Mouse (Mus musculus) MEL (cell line): ENCODE results near the gene Igfn1. TPM values are rescaled to one million over a fixed set of nuclear protein-coding genes. Genes with fewer than 3 reads are reported as not detected.

Source experiments
- DNase-seq: peaks from one replicate; pipeline ENCODE4 v3.0.0; 2011; ENCODE audit warnings: low read depth, low spot score
- H3K27ac ChIP-seq: 2 replicates; pipeline ENCODE4 v1.5.1; 2012; ENCODE audit warnings: low read depth, mild to moderate bottlenecking, control low read depth, low read length, moderate library complexity; ENCODE audit not compliant: control insufficient read depth
- H3K27me3 ChIP-seq, 2 experiments: fragments of 150-350 bp in 1 of 2; sonication (generic) in 1 of 2; 2 replicates each; pipeline ENCODE4 v1.6.1; 2012; ENCODE audit warnings: low read length in 2 of 2, mild to moderate bottlenecking in 2 of 2, improper control_type of control experiment in 1 of 2, moderate library complexity in 1 of 2; ENCODE audit not compliant: insufficient read depth in 2 of 2, control insufficient read depth in 1 of 2
- H3K36me3 ChIP-seq, 2 experiments: 2 replicates each; pipeline ENCODE4 v1.6.1; 2012 to 2014; ENCODE audit warnings: low read length in 2 of 2, improper control_type of control experiment in 1 of 2, inconsistent platforms in 1 of 2, mild to moderate bottlenecking in 1 of 2; ENCODE audit not compliant: insufficient read depth in 2 of 2, control insufficient read depth in 1 of 2
- H3K4me1 ChIP-seq, 2 experiments: fragments of 150-350 bp in 1 of 2; sonication (generic) in 1 of 2; 2 replicates each; pipeline ENCODE4 v1.6.1; 2012; ENCODE audit warnings: low read length in 2 of 2, improper control_type of control experiment in 1 of 2, mild to moderate bottlenecking in 1 of 2; ENCODE audit not compliant: insufficient read depth in 2 of 2, control insufficient read depth in 1 of 2
- H3K4me3 ChIP-seq, 2 experiments: fragments of 150-350 bp in 1 of 2; sonication (generic) in 1 of 2; 2 replicates each; pipeline ENCODE4 v1.5.1; 2012; ENCODE audit warnings: low read depth in 2 of 2, low read length in 2 of 2, mild to moderate bottlenecking in 2 of 2, moderate library complexity in 2 of 2, control low read depth in 1 of 2, improper control_type of control experiment in 1 of 2; ENCODE audit not compliant: control insufficient read depth in 1 of 2, insufficient read depth in 1 of 2
- H3K79me2 ChIP-seq: 2 replicates; pipeline ENCODE4 v1.6.1; 2012; ENCODE audit warnings: mild to moderate bottlenecking, low read length, moderate library complexity; ENCODE audit not compliant: control insufficient read depth, poor library complexity, insufficient read depth
- H3K9ac ChIP-seq: 2 replicates; pipeline ENCODE4 v1.6.1; 2012; ENCODE audit warnings: low read depth, mild to moderate bottlenecking, control low read depth, low read length, moderate library complexity; ENCODE audit not compliant: control insufficient read depth, poor library complexity, severe bottlenecking
- H3K9me3 ChIP-seq: fragments of 150-350 bp; sonication (generic); replicated peaks from 2 replicates; pipeline ENCODE4 v1.6.1; 2012; ENCODE audit warnings: mild to moderate bottlenecking, low read length, improper control_type of control experiment, moderate library complexity; ENCODE audit not compliant: insufficient read depth
- BHLHE40 ChIP-seq: IDR thresholded peaks from 2 replicates; pipeline ENCODE4 v1.6.1; 2012; ENCODE audit warnings: low read depth, mild to moderate bottlenecking, inconsistent platforms, low read length, improper control_type of control experiment, borderline replicate concordance
- CTCF ChIP-seq, 3 experiments: IDR thresholded peaks in 2 of 3; conservative IDR thresholded peaks in 1 of 3; 2 replicates each; pipeline ENCODE4 v1.5.1; 2011 to 2012; ENCODE audit warnings: low read length in 3 of 3, low read depth in 2 of 3, mild to moderate bottlenecking in 2 of 3, improper control_type of control experiment in 1 of 3, inconsistent platforms in 1 of 3, mixed read lengths in 1 of 3, moderate library complexity in 1 of 3; ENCODE audit not compliant: control insufficient read depth in 1 of 3, insufficient read depth in 1 of 3, poor library complexity in 1 of 3, severe bottlenecking in 1 of 3
- E2F4 ChIP-seq: IDR thresholded peaks from 2 replicates; pipeline ENCODE4 v1.6.1; 2011; ENCODE audit warnings: low read depth, low read length, improper control_type of control experiment, borderline replicate concordance
- ELF1 ChIP-seq: IDR thresholded peaks from 2 replicates; pipeline ENCODE4 v1.6.1; 2014; ENCODE audit warnings: low read depth, mild to moderate bottlenecking, inconsistent platforms, low read length, improper control_type of control experiment, moderate library complexity
- ETS1 ChIP-seq: IDR thresholded peaks from 2 replicates; pipeline ENCODE4 v1.6.1; 2012; ENCODE audit warnings: low read depth, mild to moderate bottlenecking, inconsistent platforms, low read length, improper control_type of control experiment, moderate library complexity
- GATA1 ChIP-seq: IDR thresholded peaks from 2 replicates; pipeline ENCODE4 v1.6.1; 2011; ENCODE audit warnings: low read depth, low read length, improper control_type of control experiment
- HCFC1 ChIP-seq: IDR thresholded peaks from 2 replicates; pipeline ENCODE4 v1.6.1; 2012; ENCODE audit warnings: low read depth, mild to moderate bottlenecking, inconsistent platforms, low read length, improper control_type of control experiment, moderate library complexity
- JUND ChIP-seq: IDR thresholded peaks from 2 replicates; pipeline ENCODE4 v1.6.1; 2011; ENCODE audit warnings: low read depth, mild to moderate bottlenecking, improper control_type of control experiment, low read length
- KAT2A ChIP-seq: conservative IDR thresholded peaks from 2 replicates; pipeline ENCODE4 v1.6.1; 2012; ENCODE audit warnings: low read depth, low read length, improper control_type of control experiment, inconsistent platforms
- MAFK ChIP-seq: IDR thresholded peaks from 2 replicates; pipeline ENCODE4 v1.6.1; 2011; ENCODE audit warnings: low read depth, mild to moderate bottlenecking, low read length, improper control_type of control experiment, borderline replicate concordance
- MAX ChIP-seq: IDR thresholded peaks from 2 replicates; pipeline ENCODE4 v1.6.1; 2011; ENCODE audit warnings: low read length, improper control_type of control experiment
- MEF2A ChIP-seq: IDR thresholded peaks from 2 replicates; pipeline ENCODE4 v1.6.1; 2014; ENCODE audit warnings: low read depth, mild to moderate bottlenecking, inconsistent platforms, low read length, improper control_type of control experiment; ENCODE audit not compliant: poor library complexity, insufficient replicate concordance, severe bottlenecking; ENCODE audit errors: extremely low read depth
- MYB ChIP-seq: IDR thresholded peaks from 2 replicates; pipeline ENCODE4 v1.6.1; 2011; ENCODE audit warnings: mild to moderate bottlenecking, low read depth, low read length, improper control_type of control experiment
- NELFE ChIP-seq: IDR thresholded peaks from 2 replicates; pipeline ENCODE4 v1.6.1; 2011; ENCODE audit warnings: low read depth, low read length, improper control_type of control experiment
- NRF1 ChIP-seq: IDR thresholded peaks from 2 replicates; pipeline ENCODE4 v1.6.1; 2014; ENCODE audit warnings: low read depth, mild to moderate bottlenecking, inconsistent platforms, low read length, improper control_type of control experiment, moderate library complexity; ENCODE audit not compliant: poor library complexity, insufficient read depth, severe bottlenecking
- POLR2A ChIP-seq, 2 experiments: IDR thresholded peaks; 2 replicates each; pipeline ENCODE4 v1.6.1; 2011 to 2012; ENCODE audit warnings: low read length in 2 of 2, mild to moderate bottlenecking in 2 of 2, control low read depth in 1 of 2, improper control_type of control experiment in 1 of 2, low read depth in 1 of 2, moderate library complexity in 1 of 2; ENCODE audit not compliant: control insufficient read depth in 1 of 2, insufficient read depth in 1 of 2, poor library complexity in 1 of 2
- POLR2AphosphoS5 ChIP-seq: IDR thresholded peaks from 2 replicates; pipeline ENCODE4 v1.6.1; 2012; ENCODE audit warnings: low read depth, borderline replicate concordance, mild to moderate bottlenecking, inconsistent platforms, low read length, moderate library complexity, mixed read lengths
- SIN3A ChIP-seq: IDR thresholded peaks from 2 replicates; pipeline ENCODE4 v1.6.1; 2012; ENCODE audit warnings: low read length, improper control_type of control experiment, inconsistent platforms
- SMC3 ChIP-seq: IDR thresholded peaks from 2 replicates; pipeline ENCODE4 v1.6.1; 2011; ENCODE audit warnings: low read depth, low read length, improper control_type of control experiment
- TBP ChIP-seq: IDR thresholded peaks from 2 replicates; pipeline ENCODE4 v1.8.0; 2011; ENCODE audit warnings: low read depth, low read length, improper control_type of control experiment
- TCF12 ChIP-seq: IDR thresholded peaks from 2 replicates; pipeline ENCODE4 v1.6.1; 2014; ENCODE audit warnings: low read depth, mild to moderate bottlenecking, inconsistent platforms, low read length, improper control_type of control experiment, moderate library complexity
- UBTF ChIP-seq: IDR thresholded peaks from 2 replicates; pipeline ENCODE4 v1.6.1; 2012; ENCODE audit warnings: low read depth, mild to moderate bottlenecking, inconsistent platforms, low read length, improper control_type of control experiment, moderate library complexity, borderline replicate concordance; ENCODE audit not compliant: insufficient read depth
- USF2 ChIP-seq, 2 experiments: IDR thresholded peaks; 2 replicates each; pipeline ENCODE4 v1.6.1; 2011 to 2012; ENCODE audit warnings: improper control_type of control experiment in 2 of 2, low read length in 2 of 2, borderline replicate concordance in 1 of 2, inconsistent platforms in 1 of 2, low read depth in 1 of 2, mild to moderate bottlenecking in 1 of 2; ENCODE audit not compliant: insufficient read depth in 1 of 2
- ZC3H11A ChIP-seq: IDR thresholded peaks from 2 replicates; pipeline ENCODE4 v1.6.1; 2012; ENCODE audit warnings: low read depth, mild to moderate bottlenecking, inconsistent platforms, low read length, improper control_type of control experiment
- ZKSCAN1 ChIP-seq: IDR thresholded peaks from 2 replicates; pipeline ENCODE4 v1.6.1; 2012; ENCODE audit warnings: low read depth, mild to moderate bottlenecking, inconsistent platforms, low read length, improper control_type of control experiment, moderate library complexity
- ZMIZ1 ChIP-seq: IDR thresholded peaks from 2 replicates; pipeline ENCODE4 v1.6.1; 2012; ENCODE audit warnings: low read depth, mild to moderate bottlenecking, inconsistent platforms, low read length, improper control_type of control experiment, moderate library complexity
- polyA plus RNA-seq, 2 experiments: library from polyadenylated mRNA; stranded (reverse) in 1 of 2; unstranded in 1 of 2; fragments of >175 nt in 1 of 2; fragments of >200 nt in 1 of 2; gene quantifications; 2 replicates each; pipeline versions ENCODE4 v1.2.1 to v1.2.4; 2012; ENCODE audit warnings: low replicate concordance in 2 of 2, low read depth in 1 of 2; ENCODE audit not compliant: insufficient read length in 2 of 2, insufficient read depth in 1 of 2, missing spikeins in 1 of 2
- total RNA-seq: library from RNA; depleted of rRNA; stranded (reverse); fragments of 300-350 nt; gene quantifications from 2 replicates; pipeline ENCODE4 v1.2.3, GENCODE M21; 2012

Gene Igfn1
- total and polyA plus RNA-seq, 3 experiments: 0.14 to 0.15 TPM; not detected in 1

DNA sequence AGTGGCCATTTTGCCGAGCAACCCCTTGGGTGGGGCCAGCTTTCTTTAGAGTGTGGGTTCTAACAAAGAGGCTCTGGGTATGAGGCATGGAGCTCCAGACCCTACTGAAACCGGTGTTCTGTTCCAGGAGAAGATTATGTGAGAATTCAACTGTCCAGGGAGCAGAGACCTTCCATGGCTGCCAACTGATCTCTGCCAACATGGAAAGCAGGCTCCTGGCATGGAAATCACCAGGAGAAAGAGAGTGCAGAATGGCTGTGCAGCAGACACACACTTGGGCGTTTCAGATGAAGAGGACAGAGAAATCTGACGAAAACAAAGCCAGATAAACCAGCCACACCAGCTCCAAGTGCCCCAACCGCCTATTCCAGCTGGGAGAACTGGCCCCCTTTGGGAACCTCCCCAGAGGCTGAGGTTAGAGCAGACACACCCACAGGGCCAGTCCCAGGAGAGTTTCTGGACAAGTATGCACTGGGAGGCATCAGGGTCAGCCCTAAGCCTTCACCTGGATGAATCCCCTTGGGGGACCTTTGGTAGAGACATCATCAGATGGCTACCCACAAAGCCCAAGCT, 89.6 kb downstream of the Igfn1 start:
- Histone ChIP-seq H3K4me3 (no peak overlapping the region), H3K9me3 (no peaks in the 10 kb centered on the region), H3K79me2 (no peaks in the 10 kb centered on the region), H3K4me1 (no peaks in the 10 kb centered on the region), H3K27ac (no peak overlapping the region), H3K9ac (no peak overlapping the region), H3K36me3 (no peaks in the 10 kb centered on the region), H3K27me3 (peaks cover 7 to 18% of the 10 kb centered on the region in 2 experiments)
- TF ChIP-seq SIN3A (no peak), TCF12 (no peak), TBP (no peak), NELFE (no peak), MAX (no peak), POLR2A (IDR thresholded peaks at IDR 0.05; ENCODE audit: control insufficient read depth in 1 of 2, insufficient read depth in 1 of 2, low read depth in 1 of 2, low read length in 2 of 2, poor library complexity in 1 of 2) (no peak), MEF2A (no peak), GATA1 (no peak), USF2 (IDR thresholded peaks at IDR 0.05; ENCODE audit: borderline replicate concordance in 1 of 2, insufficient read depth in 1 of 2, low read depth in 1 of 2, low read length in 2 of 2) (no peak), MYB (no peak), ETS1 (no peak), HCFC1 (no peak), POLR2AphosphoS5 (no peak), ZC3H11A (no peak), BHLHE40 (no peak), ZKSCAN1 (no peak)
- DNase-seq: no peak

DNA sequence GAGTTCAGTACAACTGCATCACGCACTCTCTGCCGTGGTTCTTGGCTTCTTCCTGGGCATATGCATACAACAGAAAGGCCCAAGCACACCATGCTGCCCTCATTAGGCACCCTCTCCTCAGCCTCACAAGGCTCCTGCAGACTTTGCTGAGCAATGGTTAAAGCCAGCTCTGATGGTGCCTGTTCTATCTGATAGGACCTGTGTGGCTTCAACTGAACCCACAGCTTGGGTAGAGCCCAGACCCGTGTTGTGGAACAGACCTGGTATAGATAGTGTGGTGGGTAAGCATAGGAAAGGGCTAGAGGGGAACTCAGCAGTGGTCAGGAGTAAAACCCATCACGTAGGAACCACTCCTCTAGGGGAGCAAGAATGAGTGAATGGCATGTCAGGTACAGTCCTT, 92.5 kb downstream of the Igfn1 start:
- H3K9ac ChIP-seq: no peak overlapping the region
- no peak overlapping the region for H3K27ac ChIP-seq
- no peak for TF ChIP-seq ZC3H11A
- no peak for TF ChIP-seq SIN3A
- no peak for TF ChIP-seq POLR2AphosphoS5
- TF ChIP-seq ELF1: no peak
- TF ChIP-seq SMC3: no peak
- TF ChIP-seq KAT2A: no peak
- no peak for TF ChIP-seq UBTF
- TF ChIP-seq ZMIZ1: no peak
- TF ChIP-seq NRF1: no peak
- no peak for TF ChIP-seq TCF12
- TF ChIP-seq CTCF (IDR thresholded peaks at IDR 0.05 in 2 of 3, conservative IDR thresholded peaks at IDR 0.05 in 1 of 3; ENCODE audit: control insufficient read depth in 1 of 3, insufficient read depth in 1 of 3, low read depth in 2 of 3, low read length in 3 of 3, poor library complexity in 1 of 3, severe bottlenecking in 1 of 3): no peak
- no peak for TF ChIP-seq JUND
- TF ChIP-seq ZKSCAN1: no peak
- TF ChIP-seq MAFK: no peak
- TF ChIP-seq MAX: no peak
- no peak for TF ChIP-seq E2F4
- TF ChIP-seq HCFC1: no peak
- TF ChIP-seq, all 39 proteins: peak for 0

More for the DNA sequence above, 92.5 kb downstream of the Igfn1 start:
- Histone ChIP-seq H3K79me2 (no peaks in the 10 kb centered on the region), H3K27me3 (peaks cover 9 to 23% of the 10 kb centered on the region in 2 experiments), H3K4me1 (no peaks in the 10 kb centered on the region), H3K36me3 (no peaks in the 10 kb centered on the region), H3K4me3 (no peak overlapping the region), H3K9me3 (no peaks in the 10 kb centered on the region)
- DNase-seq: no peak
